Mouse (Mus musculus) kidney, postnatal 36 days (tissue): ENCODE measurements around the gene Map7.

Source experiments
- DNase-seq, 2 experiments: peaks; one replicate each; pipeline ENCODE4 v3.0.0; 2021 to 2022; ENCODE audit warnings: mixed read lengths in 2 of 2

Map7 gene

DNA sequence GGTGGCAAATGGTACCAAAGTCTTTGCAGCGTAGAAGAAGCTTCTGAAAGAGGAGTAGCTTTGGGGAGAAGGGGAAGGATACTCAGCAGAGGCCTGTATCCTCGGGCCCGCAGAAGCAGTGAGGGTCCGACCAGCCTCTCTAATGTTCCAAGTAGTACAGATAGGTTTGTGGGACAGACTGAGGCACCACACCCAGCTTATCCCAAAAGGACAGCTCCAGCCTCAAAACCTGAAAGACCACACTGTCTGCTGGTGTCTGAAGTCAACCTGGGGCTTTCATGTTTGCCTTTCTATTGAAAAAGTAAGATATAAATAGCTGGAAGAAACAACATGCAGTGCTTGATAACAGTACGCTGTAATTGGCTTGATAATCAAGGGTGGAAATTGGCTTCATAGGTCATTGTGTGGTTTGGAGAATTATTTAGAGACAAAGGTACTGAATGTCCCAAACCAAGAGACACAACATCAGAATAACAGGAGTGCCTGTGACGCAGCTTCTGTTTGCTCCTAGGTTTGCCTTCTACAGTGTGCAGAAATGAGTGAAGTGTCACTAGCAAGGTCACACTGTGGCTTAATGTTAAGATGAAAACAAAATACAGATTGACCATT, 42.0 kb downstream of the Map7 start:
- no peak for DNase-seq

DNA sequence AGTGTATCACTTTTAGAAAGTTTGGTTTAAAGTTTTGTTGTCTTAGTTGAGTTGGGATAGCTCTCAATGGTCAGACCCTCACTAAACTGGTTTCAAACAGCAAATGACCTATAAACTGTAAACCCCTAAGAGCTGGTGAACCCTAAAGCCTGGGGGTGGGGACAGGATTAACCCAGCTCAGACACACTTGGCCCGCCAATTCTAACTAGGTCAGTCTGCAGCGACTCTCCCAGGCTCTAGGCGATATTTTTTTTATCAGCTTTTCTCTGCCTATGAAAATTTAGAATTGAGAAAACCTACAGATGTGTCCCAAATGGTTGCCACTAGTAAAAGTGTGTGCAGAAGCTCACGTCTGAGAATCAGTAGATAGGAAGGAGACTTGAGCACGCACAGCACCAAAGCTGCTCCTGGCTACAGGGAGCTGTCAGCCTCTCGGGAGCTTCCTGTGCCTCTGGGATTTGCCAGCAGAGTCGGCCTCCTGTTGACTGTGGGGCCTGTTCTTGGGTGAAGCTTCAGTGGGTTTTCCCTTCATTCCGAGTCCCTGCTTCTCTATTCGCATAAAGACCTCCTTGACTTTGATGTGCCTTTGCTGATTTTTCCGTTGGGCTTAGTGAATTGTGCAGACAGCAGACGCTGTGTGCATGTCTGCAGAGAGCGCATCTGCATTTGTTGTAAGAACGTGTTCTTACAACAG, 46.7 kb downstream of the Map7 start:
- peak; percentile 38 to 46 for DNase-seq

DNA sequence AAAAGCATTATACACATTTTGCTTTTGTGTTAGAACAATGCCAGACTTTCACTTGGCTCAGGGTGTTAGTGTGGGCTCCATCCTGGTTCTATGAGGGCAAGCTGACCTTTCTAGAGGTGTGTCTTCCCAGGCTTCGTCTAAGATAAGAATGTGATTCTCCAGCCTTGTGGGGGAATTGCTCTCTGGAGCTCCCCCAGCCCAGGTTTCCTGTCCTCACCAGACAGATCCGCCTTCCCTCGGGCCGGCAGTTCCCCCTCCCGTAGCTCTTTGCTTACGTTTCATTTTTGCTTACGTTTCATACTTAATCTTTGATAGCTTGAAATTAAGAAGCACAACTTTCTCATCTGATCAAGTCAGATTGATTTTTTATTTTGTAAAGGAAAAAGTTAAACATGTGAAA, 48.8 kb downstream of the Map7 start:
- DNase-seq: no peak

DNA sequence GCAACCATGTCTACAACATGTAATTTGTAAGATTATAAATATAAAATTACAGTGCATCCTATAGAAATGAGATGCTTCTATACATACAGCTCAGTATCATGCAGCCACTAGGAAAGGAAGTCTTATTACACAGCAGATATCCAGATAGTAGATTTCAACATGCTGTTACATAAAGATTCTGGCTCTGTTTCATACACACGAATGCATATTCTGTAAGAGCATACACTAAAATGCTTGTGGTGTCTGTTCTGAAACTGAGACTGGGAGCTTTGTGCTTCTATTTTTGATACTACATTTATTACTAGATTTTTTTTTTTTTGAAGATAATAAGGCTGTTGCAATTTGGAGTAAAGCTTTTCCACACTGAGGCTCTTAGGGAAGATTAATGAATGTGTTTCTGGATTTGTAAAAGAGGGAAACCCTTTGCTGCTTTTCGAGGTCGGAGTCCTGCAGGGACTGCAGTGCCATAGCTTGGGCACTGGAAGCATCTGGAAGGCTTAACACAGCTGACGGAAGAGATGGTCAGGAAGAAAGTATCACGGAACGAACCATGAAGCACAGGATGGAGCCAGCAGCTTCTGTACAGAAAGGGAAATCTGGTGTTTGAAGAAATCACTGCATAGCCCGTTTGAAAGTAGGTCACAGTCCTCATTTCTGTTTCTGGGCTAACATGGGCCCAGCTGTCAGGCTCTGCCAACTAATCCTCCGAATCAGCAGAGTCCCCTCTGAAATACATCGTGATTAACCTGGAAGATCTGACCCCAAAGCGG, 50.9 kb downstream of the Map7 start:
- no peak for DNase-seq

DNA sequence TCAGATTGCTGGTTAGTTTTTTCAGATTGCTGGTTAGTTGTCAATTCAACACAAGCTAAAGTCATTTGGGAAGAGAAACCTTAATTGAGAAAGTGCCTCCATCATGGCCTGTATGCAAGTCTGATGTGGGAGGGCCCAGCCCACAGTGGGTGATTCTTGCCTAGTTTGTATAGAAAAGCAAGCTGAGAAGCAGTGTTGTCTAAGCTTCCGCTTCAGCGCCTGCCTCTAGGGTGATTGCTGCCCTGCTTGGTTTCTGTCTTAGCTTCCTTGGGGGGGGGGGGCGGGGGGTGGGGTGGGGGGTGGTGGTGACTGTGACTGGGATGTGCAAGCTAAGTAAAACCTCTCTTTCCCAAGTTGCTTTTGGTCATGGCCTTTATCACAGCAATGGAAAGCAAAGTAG, 53.0 kb downstream of the Map7 start:
- no peak for DNase-seq

DNA sequence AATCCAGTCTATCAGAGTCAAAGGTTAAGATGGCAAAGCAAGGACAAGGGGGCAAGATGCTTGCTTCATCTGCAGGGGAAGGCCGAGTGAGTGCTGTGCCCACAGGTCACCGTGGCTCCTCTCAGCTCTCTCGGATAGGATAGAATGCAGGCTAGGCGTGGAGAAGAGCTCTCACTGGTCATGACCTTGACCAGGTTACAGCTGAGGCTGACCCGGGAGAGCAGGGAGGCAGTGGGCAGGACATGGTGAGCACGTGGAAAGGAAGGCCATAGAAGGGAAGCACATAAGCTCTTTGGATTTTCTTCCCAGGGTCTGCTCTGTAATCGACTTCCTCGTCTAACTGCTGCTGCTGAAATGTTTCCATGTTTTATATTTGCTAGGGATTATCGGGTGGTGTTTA, 53.9 kb downstream of the Map7 start:
- DNase-seq: peak; percentile 41 to 51

DNA sequence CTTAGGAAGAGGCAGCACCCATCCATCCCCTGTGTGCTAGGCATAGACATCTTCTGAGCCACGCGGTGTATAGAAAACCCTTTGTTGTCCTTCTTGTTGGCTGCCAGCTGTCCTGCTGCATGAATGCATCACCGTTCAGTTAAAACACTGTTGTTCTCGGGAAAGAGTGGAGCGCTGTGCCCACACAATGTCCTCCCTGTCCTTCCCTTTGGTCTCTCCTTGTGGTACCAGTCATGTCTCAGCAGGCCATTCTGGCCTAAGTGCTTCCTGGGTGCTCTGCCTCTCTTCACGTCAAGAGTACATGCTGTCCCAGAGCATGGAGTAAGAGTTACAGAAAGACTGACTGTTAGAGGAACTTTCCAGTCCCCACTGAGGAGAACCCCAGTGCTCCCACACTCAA, 54.5 kb downstream of the Map7 start:
- DNase-seq: no peak

DNA sequence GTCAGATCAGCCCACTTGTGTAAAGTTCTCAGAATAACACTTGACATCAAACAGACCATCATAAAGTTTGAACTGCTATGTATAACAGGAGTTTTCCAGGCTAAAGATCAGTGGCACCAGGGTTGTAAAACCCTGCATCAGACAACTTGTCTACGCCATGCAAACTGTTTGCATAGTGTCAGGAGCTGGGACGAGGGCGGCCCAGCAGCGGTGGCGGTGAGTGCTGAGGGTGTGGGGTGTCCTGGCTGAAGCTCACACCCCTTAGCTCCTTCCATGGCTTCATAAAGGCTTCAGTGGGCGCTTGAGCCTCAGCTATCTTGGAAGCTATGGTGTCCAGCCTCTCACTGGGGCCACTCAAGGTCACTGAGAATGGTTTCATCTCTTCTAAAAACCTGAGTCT, 55.2 kb downstream of the Map7 start:
- no peak for DNase-seq

- peak; percentile 70 to 72 for DNase-seq
Measured at GRCm38 (mm10) chr10:20204696-20205431, 56.6 kb downstream of the Map7 start.

DNA sequence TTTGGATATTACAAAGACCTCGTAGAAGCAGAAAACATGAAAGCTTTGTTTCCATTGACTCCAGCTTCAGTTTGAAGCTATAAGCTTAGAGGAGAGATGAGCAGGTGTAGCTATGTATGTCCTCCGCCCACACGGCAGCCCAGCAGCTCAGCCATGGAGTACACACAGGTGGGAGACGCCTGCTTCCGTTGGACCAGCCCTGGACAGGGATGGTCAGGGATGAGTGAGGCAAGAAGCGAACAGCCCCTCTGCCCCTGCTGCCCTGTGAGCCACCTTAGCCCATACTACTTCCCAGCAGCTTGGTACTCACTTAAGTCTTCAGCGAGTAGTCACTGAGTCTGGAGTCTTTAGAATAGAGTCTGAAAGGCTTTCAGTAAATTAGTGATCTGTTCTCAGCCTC, 58.7 kb downstream of the Map7 start:
- no peak for DNase-seq

GRCm38 (mm10) chr10:20209609-20210341, 61.5 kb downstream of the Map7 start:
- no peak for DNase-seq

- no peak for DNase-seq
Measured at GRCm38 (mm10) chr10:20214418-20214817, 66.1 kb downstream of the Map7 start.

DNA sequence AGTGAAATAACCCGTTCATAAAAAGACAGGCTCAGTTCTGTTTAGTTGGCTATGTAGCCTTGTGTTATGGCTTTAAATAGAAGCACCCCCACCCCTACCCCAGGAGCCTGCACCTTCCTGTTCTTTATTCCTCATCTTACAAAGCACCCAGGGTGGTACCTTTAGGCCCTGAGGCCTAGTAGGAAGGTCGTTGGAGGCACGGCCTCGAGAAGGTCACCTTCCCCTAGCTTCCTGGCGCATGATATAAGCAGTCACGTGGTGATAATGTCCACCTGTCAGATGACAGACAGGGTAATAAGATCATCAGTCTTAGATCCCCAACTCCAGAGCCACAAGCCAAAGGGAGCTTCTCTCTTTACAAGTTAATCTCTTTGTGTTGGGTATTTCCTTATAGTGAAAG, 68.7 kb downstream of the Map7 start:
- DNase-seq: no peak

DNA sequence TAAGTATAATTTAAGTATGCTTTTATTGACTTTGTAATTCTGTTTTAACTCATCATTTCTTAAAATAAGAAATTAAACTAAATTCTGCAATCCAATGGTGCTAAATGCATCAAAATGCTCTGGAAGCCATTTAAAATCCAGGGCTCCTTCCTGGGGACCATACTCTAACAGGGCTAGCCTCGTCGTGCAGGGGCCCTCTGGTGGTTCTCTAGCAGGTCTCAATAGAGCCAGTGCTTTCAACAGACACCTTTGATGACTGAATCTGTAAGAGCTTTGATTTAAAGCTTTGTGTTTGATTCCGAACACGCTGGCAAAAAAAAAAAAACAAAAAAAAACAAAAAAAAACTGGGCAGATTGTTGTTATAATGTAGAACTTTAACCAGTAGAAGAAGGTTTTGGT, 70.6 kb downstream of the Map7 start:
- no peak for DNase-seq

GRCm38 (mm10) chr10:20219538-20219937, 71.3 kb downstream of the Map7 start:
- no peak for DNase-seq

DNA sequence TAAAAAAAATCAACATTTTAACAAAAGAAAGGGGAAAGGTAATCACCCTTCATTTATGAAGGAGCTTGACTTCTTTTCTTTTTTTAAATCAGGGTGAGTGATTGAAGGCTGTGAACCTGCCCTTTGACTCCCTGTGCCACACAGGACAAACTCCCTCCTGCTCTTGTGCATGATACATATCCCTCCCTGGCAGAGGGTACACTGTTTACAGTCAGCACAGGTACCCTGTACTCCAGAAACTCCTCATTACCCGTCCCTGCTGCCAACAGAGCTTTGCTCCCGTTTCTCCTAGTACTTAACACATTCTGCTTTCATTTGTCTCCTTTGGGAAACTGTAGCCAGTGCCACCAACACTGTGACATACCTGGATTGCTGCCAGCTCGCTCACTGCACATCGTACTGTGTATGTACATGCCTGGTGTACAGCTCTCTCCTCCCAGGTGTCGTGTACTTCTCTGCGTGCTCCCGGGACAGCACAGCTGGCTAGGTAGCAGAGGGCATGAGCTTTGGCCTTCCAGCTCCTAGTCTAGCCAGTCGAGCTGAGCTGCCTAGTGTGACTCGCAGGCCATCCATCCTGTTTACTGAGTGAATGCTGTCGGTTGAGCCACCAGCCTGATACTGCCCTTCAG, 72.3 kb downstream of the Map7 start:
- DNase-seq: peak; percentile 38 to 61

- DNase-seq: no peak
Measured at GRCm38 (mm10) chr10:20222011-20222410, 73.7 kb downstream of the Map7 start.

GRCm38 (mm10) chr10:20226728-20227127, 78.5 kb downstream of the Map7 start:
- DNase-seq: peak; percentile 61 to 75

DNA sequence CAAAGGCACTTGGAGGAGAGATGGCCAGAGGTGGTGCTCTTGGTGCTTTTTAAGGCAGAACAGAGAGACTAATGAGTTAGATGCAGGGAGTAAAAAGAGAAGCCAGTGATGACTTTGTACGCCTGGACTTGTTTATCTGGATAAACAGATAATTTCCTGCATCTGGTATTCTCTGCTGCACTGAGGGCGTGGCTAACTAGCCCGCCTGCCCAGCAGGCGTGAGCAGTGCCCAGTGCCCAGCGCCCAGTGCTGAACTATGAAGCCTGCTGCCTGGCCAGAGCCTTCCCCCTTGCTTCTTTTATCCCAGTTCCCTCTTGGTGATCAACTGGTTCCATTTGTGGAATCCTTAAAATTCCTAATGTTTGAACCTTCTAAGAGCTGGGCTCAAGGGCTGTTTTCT, 81.8 kb downstream of the Map7 start:
- peak in 1 of 2 experiments; percentile 32 for DNase-seq

- DNase-seq: no peak
Measured at GRCm38 (mm10) chr10:20233451-20233850, 85.2 kb downstream of the Map7 start.

DNA sequence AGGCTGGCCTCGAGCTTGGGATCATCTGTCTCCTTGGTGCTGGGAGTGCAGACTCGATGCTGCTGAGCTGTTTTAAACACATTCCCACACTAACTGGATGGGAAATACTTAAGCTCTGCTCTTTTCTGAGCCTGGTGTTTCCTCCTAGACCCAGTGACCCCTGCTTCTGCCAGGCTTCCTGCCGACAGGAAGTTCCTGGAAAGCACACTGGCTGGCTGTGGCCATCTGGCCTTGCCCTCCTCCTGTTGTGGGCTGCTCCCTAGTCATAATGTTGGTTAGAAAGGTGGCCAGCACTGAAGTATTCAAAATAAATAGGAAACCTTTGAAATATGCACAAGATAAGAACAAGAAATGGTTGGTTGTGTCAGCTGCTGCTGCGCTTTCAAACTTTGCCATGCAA, 86.2 kb downstream of the Map7 start:
- no peak for DNase-seq

DNA sequence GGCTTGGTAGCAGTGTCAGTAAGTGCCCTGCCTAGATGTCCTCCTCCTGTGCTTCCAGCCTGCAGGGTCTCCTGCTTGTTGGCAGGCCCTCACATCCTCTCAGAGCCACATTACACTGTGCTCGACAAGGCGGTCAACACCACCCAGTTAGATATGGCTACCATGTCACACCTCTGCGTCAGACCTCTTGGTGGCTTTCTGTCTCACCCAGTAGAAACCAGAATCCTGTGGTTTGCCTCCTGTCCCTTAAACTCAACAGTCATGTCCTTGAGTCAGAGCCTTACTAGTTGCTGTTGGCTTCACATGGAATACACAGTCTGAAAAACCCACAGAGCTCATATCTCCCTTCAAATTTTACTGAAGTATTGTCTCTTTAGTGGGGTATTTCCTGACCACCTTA, 87.4 kb downstream of the Map7 start:
- no peak for DNase-seq
